Mouse (Mus musculus) hindbrain, embryonic 16.5 days (tissue): ENCODE results near the gene Rwdd1. TPM values are rescaled to one million over a fixed set of nuclear protein-coding genes. Genes with fewer than 3 reads are reported as not detected.
A peak's percentile ranks its signal among the peaks of the same experiment; 100 is the strongest.
"Not testable (repeated sequence)": the region's sequence is repeated elsewhere in the genome, so short reads cannot be mapped to it uniquely, and the experiment has no call there.

ENCODE experiments used
- ATAC-seq: fragments of 200-750 bp; cut with Nextera tagmentation; 2 replicates; pipeline ENCODE4 v1.8.0; 2017; ENCODE audit warnings: moderate TSS enrichment, moderate library complexity
- H3K27ac ChIP-seq: fragments of 300-500 bp; sonication (generic); 2 replicates; pipeline ENCODE4 v1.5.1; 2014; ENCODE audit warnings: low read depth, mild to moderate bottlenecking, control low read depth, low read length, moderate library complexity
- H3K27me3 ChIP-seq: fragments of 300-500 bp; sonication (generic); replicated peaks from 2 replicates; pipeline ENCODE4 v1.6.1; 2014; ENCODE audit warnings: low read length; ENCODE audit not compliant: control insufficient read depth, insufficient read depth
- H3K36me3 ChIP-seq: fragments of 300-500 bp; sonication (generic); 2 replicates; pipeline ENCODE4 v1.6.1; 2014; ENCODE audit warnings: mild to moderate bottlenecking, low read length, moderate library complexity, mixed read lengths; ENCODE audit not compliant: control insufficient read depth, insufficient read depth
- H3K4me1 ChIP-seq: fragments of 300-500 bp; sonication (generic); 2 replicates; pipeline ENCODE4 v1.6.1; 2014; ENCODE audit warnings: low read depth, low read length; ENCODE audit not compliant: control insufficient read depth, insufficient read depth
- H3K4me2 ChIP-seq: fragments of 300-500 bp; sonication (generic); 2 replicates; pipeline ENCODE4 v1.6.1; 2014; ENCODE audit warnings: mild to moderate bottlenecking, low read length, control low read depth, moderate library complexity
- H3K4me3 ChIP-seq: fragments of 300-500 bp; sonication (generic); 2 replicates; pipeline ENCODE4 v1.5.1; 2014; ENCODE audit warnings: mild to moderate bottlenecking, low read length, control low read depth, moderate library complexity
- H3K9ac ChIP-seq: fragments of 300-500 bp; sonication (generic); 2 replicates; pipeline ENCODE4 v1.6.1; 2014; ENCODE audit warnings: low read depth, mild to moderate bottlenecking, control low read depth, low read length, moderate library complexity
- H3K9me3 ChIP-seq: fragments of 300-500 bp; sonication (generic); 2 replicates; pipeline ENCODE4 v1.6.1; 2014; ENCODE audit warnings: mild to moderate bottlenecking, low read length, moderate library complexity; ENCODE audit not compliant: control insufficient read depth
- WGBS: fragments of 180-500 bp; shearing (Covaris S2); extraction: QIAGEN DNeasy Blood & Tissue Kit; methylation state at CpG from one replicate; pipeline ENCODE4 v1.1.7; 2014; 5-methylcytosine and 5-hydroxymethylcytosine counted together
- polyA plus RNA-seq: library from polyadenylated mRNA; unstranded; fragments of >200 nt; fragmentation: Nextera tagmentation; extraction: Ambion mirVana; gene quantifications from 2 replicates; pipeline ENCODE4 v1.2.1, GENCODE M21; 2015

The Rwdd1 gene
- polyA plus RNA-seq, 1 experiment from 2014 or later: 110 TPM

- 84% methylated on average over 2 of the region's 2 CpGs for WGBS
- ATAC-seq: no peak
Observed at GRCm38 (mm10) chr10:34013241-34013640, 6.2 kb downstream of the Rwdd1 start.

GRCm38 (mm10) chr10:34012581-34012980 is 6.8 kb downstream of the Rwdd1 start:
- no peak overlapping the region for H3K27ac ChIP-seq
- H3K4me2 ChIP-seq: no peak overlapping the region
- H3K9ac ChIP-seq: no peak overlapping the region
- no peak overlapping the region for H3K4me3 ChIP-seq
- no peaks in the 10 kb centered on the region; the same call in none of the 2 replicates for H3K36me3 ChIP-seq
- H3K27me3 ChIP-seq: no peaks in the 10 kb centered on the region
- H3K4me1 ChIP-seq: no peaks in the 10 kb centered on the region
- WGBS: 95% methylated on average over 4 of the region's 4 CpGs
- ATAC-seq: no peak
- no peaks in the 10 kb centered on the region for H3K9me3 ChIP-seq

More at GRCm38 (mm10) chr10:34013241-34013640, 6.2 kb downstream of the Rwdd1 start:
- no peaks in the 10 kb centered on the region for H3K9me3 ChIP-seq
- H3K4me2 ChIP-seq: no peak overlapping the region
- H3K36me3 ChIP-seq: no peaks in the 10 kb centered on the region; the same call in 1 of the 2 replicates
- no peak overlapping the region for H3K9ac ChIP-seq
- no peak overlapping the region for H3K4me3 ChIP-seq
- H3K27me3 ChIP-seq: no peaks in the 10 kb centered on the region
- peaks cover 6% of the 10 kb centered on the region for H3K4me1 ChIP-seq
- no peak overlapping the region for H3K27ac ChIP-seq

GRCm38 (mm10) chr10:33998397-33998796 is 21.0 kb downstream of the Rwdd1 start:
- Histone ChIP-seq H3K4me1 (no peaks in the 10 kb centered on the region), H3K27me3 (no peaks in the 10 kb centered on the region), H3K9me3 (no peaks in the 10 kb centered on the region), H3K36me3 (peaks cover 40% of the 10 kb centered on the region), H3K27ac (no peak overlapping the region), H3K4me2 (no peak overlapping the region), H3K4me3 (no peak overlapping the region), H3K9ac (no peak overlapping the region)
- no peak for ATAC-seq

GRCm38 (mm10) chr10:33996686-33997085 is 22.7 kb downstream of the Rwdd1 start:
- 92% methylated on average over 6 of the region's 8 CpGs for WGBS
- peaks cover 44% of the 10 kb centered on the region for H3K36me3 ChIP-seq

GRCm38 (mm10) chr10:33986771-33987170 is 32.7 kb downstream of the Rwdd1 start:
- Histone ChIP-seq H3K4me3 (no peak overlapping the region), H3K9ac (no peak overlapping the region), H3K4me2 (no peak overlapping the region), H3K27me3 (no peaks in the 10 kb centered on the region), H3K4me1 (no peaks in the 10 kb centered on the region), H3K9me3 (no peaks in the 10 kb centered on the region), H3K27ac (no peak overlapping the region), H3K36me3 (peaks cover 6% of the 10 kb centered on the region; the same call in 1 of the 2 replicates)
- peak; percentile 79 for ATAC-seq
- 23% methylated on average over 4 of the region's 4 CpGs for WGBS

More at GRCm38 (mm10) chr10:33996686-33997085, 22.7 kb downstream of the Rwdd1 start:
- not testable (repeated sequence) for H3K9ac ChIP-seq, ATAC-seq, H3K4me1 ChIP-seq, H3K9me3 ChIP-seq, H3K4me3 ChIP-seq, H3K27ac ChIP-seq, H3K27me3 ChIP-seq, H3K4me2 ChIP-seq

- Histone ChIP-seq H3K9me3 (peaks cover under 1% of the 10 kb centered on the region; the same call in 1 of the 2 replicates), H3K27me3 (no peaks in the 10 kb centered on the region), H3K36me3 (no peaks in the 10 kb centered on the region), H3K4me2 (no peak overlapping the region), H3K27ac (no peak overlapping the region), H3K9ac (no peak overlapping the region), H3K4me3 (no peak overlapping the region), H3K4me1 (no peaks in the 10 kb centered on the region)
- 95% methylated on average over 7 of the region's 7 CpGs for WGBS
- ATAC-seq: no peak
Observed at GRCm38 (mm10) chr10:33974781-33975494, 44.5 kb downstream of the Rwdd1 start.

GRCm38 (mm10) chr10:33952509-33952908 is 66.9 kb downstream of the Rwdd1 start:
- no peak overlapping the region for H3K4me3 ChIP-seq
- H3K9ac ChIP-seq: no peak overlapping the region
- no peaks in the 10 kb centered on the region for H3K9me3 ChIP-seq
- ATAC-seq: no peak
- WGBS: 81% methylated on average over 3 of the region's 3 CpGs
- H3K4me2 ChIP-seq: no peak overlapping the region
- peaks cover 9% of the 10 kb centered on the region for H3K4me1 ChIP-seq
- peaks cover 2% of the 10 kb centered on the region; the same call in 1 of the 2 replicates for H3K36me3 ChIP-seq
- no peak overlapping the region for H3K27ac ChIP-seq
- H3K27me3 ChIP-seq: no peaks in the 10 kb centered on the region

GRCm38 (mm10) chr10:33950803-33951583 is 68.4 kb downstream of the Rwdd1 start, which contains the start of gene Zup1:
Gene Zup1 (minus strand): TSS chr10:33951269.
- Histone ChIP-seq H3K4me3 (peak within 1 kb of the TSS; percentile 79), H3K4me2 (peak within 1 kb of the TSS; percentile 79), H3K36me3 (peaks cover 2% of the 10 kb centered on the region; the same call in 1 of the 2 replicates), H3K9me3 (no peaks in the 10 kb centered on the region), H3K4me1 (peaks cover 9% of the 10 kb centered on the region), H3K9ac (peak within 1 kb of the TSS; percentile 93), H3K27ac (peak within 1 kb of the TSS; percentile 74), H3K27me3 (no peaks in the 10 kb centered on the region)
- 2% methylated on average over 42 of the region's 42 CpGs for WGBS
- peak; percentile 99 for ATAC-seq
